Mouse (Mus musculus) limb, embryonic 10.5 days (tissue): ENCODE measurements at regions not wholly inside any gene's neighbourhood (a gene's known extent, or its start where the extent isn't known, plus 50 kb on each side); places are given as distances from the start of the nearest gene placed in this dataset.

Source experiments
- DNase-seq: peaks from one replicate; pipeline ENCODE4 v3.0.0-alpha.2; 2017; ENCODE audit warnings: low spot score
- H3K27ac ChIP-seq: fragments of 300-500 bp; sonication (generic); 2 replicates; pipeline ENCODE4 v1.5.1; 2016; ENCODE audit warnings: mild to moderate bottlenecking
- H3K27me3 ChIP-seq: fragments of 300-500 bp; sonication (generic); 2 replicates; pipeline ENCODE4 v1.6.1; 2016; ENCODE audit warnings: low read depth, mild to moderate bottlenecking; ENCODE audit not compliant: poor library complexity, severe bottlenecking
- H3K36me3 ChIP-seq: fragments of 300-500 bp; sonication (generic); 2 replicates; pipeline ENCODE4 v1.6.1; 2016; ENCODE audit warnings: mild to moderate bottlenecking, moderate library complexity
- H3K4me1 ChIP-seq: fragments of 300-500 bp; sonication (generic); 2 replicates; pipeline ENCODE4 v1.6.1; 2016
- H3K4me3 ChIP-seq: fragments of 300-500 bp; sonication (generic); 2 replicates; pipeline ENCODE4 v1.5.1; 2016; ENCODE audit warnings: mild to moderate bottlenecking, moderate library complexity
- H3K9me3 ChIP-seq: fragments of 300-500 bp; sonication (generic); replicated peaks from 2 replicates; pipeline ENCODE4 v1.6.1; 2016; ENCODE audit warnings: mild to moderate bottlenecking
- WGBS: fragments of 180-500 bp; shearing (Covaris S2); methylation state at CpG from one replicate; pipeline ENCODE4 v1.1.7; 2016; 5-methylcytosine and 5-hydroxymethylcytosine counted together

GRCm38 (mm10) chr9:68072624-68073023, 232.4 kb downstream of the Vps13c start:
- no peaks in the 10 kb centered on the region for H3K27me3 ChIP-seq
- no peak overlapping the region for H3K4me3 ChIP-seq
- WGBS = 91% methylated on average over 4 of the region's 4 CpGs
- H3K4me1 ChIP-seq = no peaks in the 10 kb centered on the region
- H3K36me3 ChIP-seq = no peaks in the 10 kb centered on the region
- no peaks in the 10 kb centered on the region for H3K9me3 ChIP-seq
- no peak overlapping the region for H3K27ac ChIP-seq
- no peak for DNase-seq

GRCm38 (mm10) chr9:68077329-68077728, 237.1 kb downstream of the Vps13c start:
- Histone ChIP-seq H3K4me3 (no peak overlapping the region), H3K9me3 (no peaks in the 10 kb centered on the region), H3K27me3 (no peaks in the 10 kb centered on the region), H3K4me1 (no peaks in the 10 kb centered on the region), H3K36me3 (no peaks in the 10 kb centered on the region), H3K27ac (no peak overlapping the region)
- 68% methylated on average over 2 of the region's 2 CpGs for WGBS
- DNase-seq = no peak

- Histone ChIP-seq H3K27me3 (no peaks in the 10 kb centered on the region), H3K9me3 (no peaks in the 10 kb centered on the region), H3K4me3 (no peak overlapping the region), H3K36me3 (no peaks in the 10 kb centered on the region), H3K27ac (no peak overlapping the region), H3K4me1 (no peaks in the 10 kb centered on the region)
- WGBS = 91% methylated on average over 4 of the region's 4 CpGs
- no peak for DNase-seq
These were observed 243.1 kb downstream of the Vps13c start for GRCm38 (mm10) chr9:68083341-68083740.

GRCm38 (mm10) chr9:68084966-68085365, 244.8 kb downstream of the Vps13c start:
- no peak for DNase-seq
- H3K4me1 ChIP-seq = no peaks in the 10 kb centered on the region
- H3K36me3 ChIP-seq = no peaks in the 10 kb centered on the region
- H3K27me3 ChIP-seq = no peaks in the 10 kb centered on the region
- no peaks in the 10 kb centered on the region for H3K9me3 ChIP-seq
- H3K27ac ChIP-seq = no peak overlapping the region
- 84% methylated on average over 4 of the region's 4 CpGs for WGBS
- H3K4me3 ChIP-seq = no peak overlapping the region

- Histone ChIP-seq H3K27ac (no peak overlapping the region), H3K4me3 (no peak overlapping the region), H3K9me3 (no peaks in the 10 kb centered on the region), H3K4me1 (no peaks in the 10 kb centered on the region), H3K36me3 (no peaks in the 10 kb centered on the region), H3K27me3 (no peaks in the 10 kb centered on the region)
- WGBS = 84% methylated on average over 5 of the region's 5 CpGs
- no peak for DNase-seq
These were observed 254.4 kb downstream of the Vps13c start for GRCm38 (mm10) chr9:68094561-68094960.

- Histone ChIP-seq H3K4me1 (no peaks in the 10 kb centered on the region), H3K9me3 (no peaks in the 10 kb centered on the region), H3K36me3 (no peaks in the 10 kb centered on the region), H3K27ac (no peak overlapping the region), H3K27me3 (no peaks in the 10 kb centered on the region), H3K4me3 (no peak overlapping the region)
- DNase-seq = no peak
- 86% methylated on average over 9 of the region's 9 CpGs for WGBS
These were observed 269.6 kb downstream of the Vps13c start for GRCm38 (mm10) chr9:68109841-68110240.

GRCm38 (mm10) chr9:68115151-68115690, 275.0 kb downstream of the Vps13c start:
- no peak overlapping the region for H3K27ac ChIP-seq
- WGBS = 87% methylated on average over 10 of the region's 10 CpGs
- no peaks in the 10 kb centered on the region for H3K27me3 ChIP-seq
- no peaks in the 10 kb centered on the region for H3K9me3 ChIP-seq
- H3K36me3 ChIP-seq = no peaks in the 10 kb centered on the region
- no peak for DNase-seq
- H3K4me1 ChIP-seq = peaks cover 3% of the 10 kb centered on the region
- no peak overlapping the region for H3K4me3 ChIP-seq

- peaks cover 3% of the 10 kb centered on the region for H3K4me1 ChIP-seq
- H3K4me3 ChIP-seq = no peak overlapping the region
- 54% methylated on average over 10 of the region's 10 CpGs for WGBS
- no peaks in the 10 kb centered on the region for H3K9me3 ChIP-seq
- peak; percentile 40 for DNase-seq
- no peak overlapping the region for H3K27ac ChIP-seq
- no peaks in the 10 kb centered on the region for H3K36me3 ChIP-seq
- H3K27me3 ChIP-seq = no peaks in the 10 kb centered on the region
These were observed 276.1 kb downstream of the Vps13c start for GRCm38 (mm10) chr9:68116221-68116741.

GRCm38 (mm10) chr9:68118266-68118665, 278.1 kb downstream of the Vps13c start:
- Histone ChIP-seq H3K36me3 (no peaks in the 10 kb centered on the region), H3K9me3 (no peaks in the 10 kb centered on the region), H3K4me1 (peaks cover 3% of the 10 kb centered on the region), H3K27ac (no peak overlapping the region), H3K4me3 (no peak overlapping the region), H3K27me3 (no peaks in the 10 kb centered on the region)
- no peak for DNase-seq
- 62% methylated on average over 2 of the region's 2 CpGs for WGBS

- H3K4me3 ChIP-seq = no peak overlapping the region
- no peaks in the 10 kb centered on the region for H3K36me3 ChIP-seq
- DNase-seq = peak; percentile 32
- no peak overlapping the region for H3K27ac ChIP-seq
- no peaks in the 10 kb centered on the region for H3K27me3 ChIP-seq
- no peaks in the 10 kb centered on the region for H3K4me1 ChIP-seq
- WGBS = 43% methylated on average over 3 of the region's 3 CpGs
- H3K9me3 ChIP-seq = no peaks in the 10 kb centered on the region
These were observed 282.1 kb downstream of the Vps13c start for GRCm38 (mm10) chr9:68122266-68122665.

GRCm38 (mm10) chr9:68131263-68131662, 291.1 kb downstream of the Vps13c start:
- H3K4me3 ChIP-seq = no peak overlapping the region
- DNase-seq = no peak
- H3K9me3 ChIP-seq = no peaks in the 10 kb centered on the region
- H3K27ac ChIP-seq = no peak overlapping the region
- H3K4me1 ChIP-seq = no peaks in the 10 kb centered on the region
- no peaks in the 10 kb centered on the region for H3K36me3 ChIP-seq
- H3K27me3 ChIP-seq = no peaks in the 10 kb centered on the region

- Histone ChIP-seq H3K4me1 (no peaks in the 10 kb centered on the region), H3K36me3 (no peaks in the 10 kb centered on the region), H3K27me3 (no peaks in the 10 kb centered on the region), H3K9me3 (no peaks in the 10 kb centered on the region), H3K27ac (no peak overlapping the region), H3K4me3 (no peak overlapping the region)
- 80% methylated on average over 2 of the region's 2 CpGs for WGBS
- no peak for DNase-seq
These were observed 295.4 kb downstream of the Vps13c start for GRCm38 (mm10) chr9:68135446-68136050.

- 85% methylated on average over 10 of the region's 10 CpGs for WGBS
- Histone ChIP-seq H3K9me3 (no peaks in the 10 kb centered on the region), H3K36me3 (no peaks in the 10 kb centered on the region), H3K27me3 (0 out of 2 replicates have a peak, but pooled peaks cover 3% of the 10 kb centered on the region), H3K27ac (no peak overlapping the region), H3K4me1 (peaks cover 13% of the 10 kb centered on the region), H3K4me3 (no peak overlapping the region)
- no peak for DNase-seq
These were observed 322.8 kb downstream of the Vps13c start for GRCm38 (mm10) chr9:68162813-68163570.
